Mouse (Mus musculus): ENCODE results near the gene Ank.

Ank gene

DNA sequence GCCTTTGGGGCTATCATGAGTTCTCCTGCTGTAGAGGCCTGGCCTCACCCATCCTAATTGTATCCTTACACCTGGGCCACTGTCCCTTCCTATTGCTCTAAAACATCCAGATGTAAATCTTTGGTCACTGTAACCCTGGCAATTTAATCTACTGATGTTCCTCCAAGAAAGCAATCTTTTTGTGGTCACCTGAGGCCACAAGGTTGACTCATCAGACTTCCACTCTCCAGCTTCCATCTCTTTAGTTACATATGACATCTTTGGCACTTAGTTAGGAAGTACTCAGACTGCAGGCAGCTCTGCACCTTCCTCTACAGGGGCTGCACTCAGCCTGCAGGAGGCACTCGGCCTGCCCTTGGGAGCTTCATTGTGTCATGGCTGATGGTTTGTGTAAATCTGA is 110.4 kb downstream of the Ank start:
- DNase-seq = no peak

- peak; percentile 92 for DNase-seq
These were observed 111.7 kb downstream of the Ank start for GRCm38 (mm10) chr15:27577915-27578780.

DNA sequence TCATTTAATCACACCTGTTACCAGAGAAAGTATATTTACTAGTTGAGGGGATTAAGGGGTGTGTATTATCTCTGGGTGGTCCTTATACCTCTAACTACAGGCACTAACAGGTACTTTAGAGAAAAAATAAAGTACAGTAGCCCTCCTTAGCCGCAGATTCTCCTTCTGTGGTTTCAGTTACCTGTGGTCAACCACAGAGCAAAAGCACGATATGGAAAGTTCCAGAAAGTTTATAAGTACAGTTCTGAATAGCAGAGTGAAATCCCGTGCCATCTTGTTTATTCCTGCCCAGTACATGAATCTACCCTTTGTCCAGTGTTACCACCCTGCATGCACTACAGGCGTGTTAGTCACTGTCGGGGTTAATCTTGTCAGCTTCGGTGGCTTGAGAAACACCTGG is 112.4 kb downstream of the Ank start:
- DNase-seq = no peak

DNA sequence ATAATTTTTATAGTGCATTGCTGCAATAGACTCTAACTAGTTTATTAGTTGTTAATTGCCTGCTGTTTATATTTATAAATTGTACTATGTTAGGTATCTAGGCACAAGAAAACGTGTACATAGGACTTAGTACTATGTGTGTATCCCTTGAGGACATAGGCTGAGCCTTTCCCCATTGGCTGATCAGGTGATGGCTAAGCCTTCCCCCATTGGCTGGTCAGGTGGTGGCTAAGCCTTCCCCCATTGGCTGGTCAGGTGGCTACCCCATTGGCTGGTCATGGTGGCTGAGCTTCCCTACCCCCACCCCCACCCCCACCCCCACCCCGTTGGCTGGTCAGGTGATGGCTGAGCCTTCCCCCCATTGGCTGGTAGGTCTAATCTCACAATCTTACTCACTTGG is 113.4 kb downstream of the Ank start:
- DNase-seq = no peak

GRCm38 (mm10) chr15:27580771-27581170 is 114.3 kb downstream of the Ank start:
- peak; percentile 98 for DNase-seq

DNA sequence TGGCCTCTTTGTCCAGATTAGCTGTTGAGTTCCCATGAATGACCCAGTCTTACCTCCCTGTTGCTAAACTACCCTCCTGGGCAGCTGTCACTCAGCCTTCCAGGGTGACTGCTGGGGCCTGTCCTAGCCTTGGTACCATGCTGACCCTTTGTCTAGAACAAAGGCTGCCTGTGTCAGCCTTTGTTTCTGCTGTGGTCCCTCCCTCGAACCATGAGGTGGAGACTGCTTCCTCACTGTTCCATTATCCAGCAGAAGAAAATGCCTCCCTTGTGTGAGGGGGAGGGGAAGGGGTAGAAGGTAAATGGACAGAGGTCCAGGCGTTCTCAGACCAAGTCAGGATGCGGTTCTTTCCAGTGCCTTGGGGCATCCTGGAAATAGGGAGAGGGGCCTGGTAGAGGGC is 115.2 kb downstream of the Ank start:
- DNase-seq = no peak

- no peak for DNase-seq
These were observed 116.0 kb downstream of the Ank start for GRCm38 (mm10) chr15:27582428-27582827.

DNA sequence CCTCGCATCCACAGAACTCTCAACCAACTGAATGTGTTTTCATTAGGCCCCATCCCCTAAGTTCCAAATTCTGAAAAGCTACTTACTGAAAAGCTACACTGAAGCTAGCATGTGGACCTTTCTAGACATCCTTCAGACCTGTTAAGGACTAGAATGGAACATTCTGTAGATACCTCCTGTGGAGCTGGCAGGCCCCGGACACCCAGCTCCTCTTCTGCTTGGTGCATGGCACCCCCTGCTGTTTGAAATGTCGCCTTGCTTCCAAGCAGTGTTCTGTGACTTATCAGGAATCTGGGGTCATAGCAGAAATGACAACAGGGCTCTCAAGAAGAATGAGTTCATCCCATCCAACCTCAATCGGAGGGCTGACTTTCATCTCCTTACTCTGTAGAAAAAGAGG is 116.6 kb downstream of the Ank start:
- DNase-seq = peak; percentile 94

DNA sequence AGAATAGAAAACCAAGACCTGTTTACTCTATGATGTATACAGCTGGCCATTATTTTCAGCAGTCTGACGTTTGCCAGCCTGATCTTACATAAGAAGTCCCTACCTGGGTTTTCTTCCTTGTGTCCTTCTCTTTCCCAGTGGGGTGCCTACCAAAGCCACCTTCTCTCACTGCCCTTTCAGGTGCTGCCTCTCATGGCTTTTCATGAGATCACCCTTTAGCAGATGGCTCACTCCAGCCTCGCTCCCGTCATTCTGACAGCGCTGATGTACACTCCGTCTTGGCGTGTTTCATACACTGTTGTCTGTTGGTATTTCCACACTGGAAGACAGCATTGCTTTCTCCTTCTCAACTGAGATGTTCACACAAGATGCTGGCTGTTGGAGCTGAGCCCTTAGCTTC is 117.1 kb downstream of the Ank start:
- no peak for DNase-seq

GRCm38 (mm10) chr15:27585466-27586092 is 119.1 kb downstream of the Ank start:
- DNase-seq = no peak

- DNase-seq = no peak
These were observed 119.6 kb downstream of the Ank start for GRCm38 (mm10) chr15:27586093-27586480.

DNA sequence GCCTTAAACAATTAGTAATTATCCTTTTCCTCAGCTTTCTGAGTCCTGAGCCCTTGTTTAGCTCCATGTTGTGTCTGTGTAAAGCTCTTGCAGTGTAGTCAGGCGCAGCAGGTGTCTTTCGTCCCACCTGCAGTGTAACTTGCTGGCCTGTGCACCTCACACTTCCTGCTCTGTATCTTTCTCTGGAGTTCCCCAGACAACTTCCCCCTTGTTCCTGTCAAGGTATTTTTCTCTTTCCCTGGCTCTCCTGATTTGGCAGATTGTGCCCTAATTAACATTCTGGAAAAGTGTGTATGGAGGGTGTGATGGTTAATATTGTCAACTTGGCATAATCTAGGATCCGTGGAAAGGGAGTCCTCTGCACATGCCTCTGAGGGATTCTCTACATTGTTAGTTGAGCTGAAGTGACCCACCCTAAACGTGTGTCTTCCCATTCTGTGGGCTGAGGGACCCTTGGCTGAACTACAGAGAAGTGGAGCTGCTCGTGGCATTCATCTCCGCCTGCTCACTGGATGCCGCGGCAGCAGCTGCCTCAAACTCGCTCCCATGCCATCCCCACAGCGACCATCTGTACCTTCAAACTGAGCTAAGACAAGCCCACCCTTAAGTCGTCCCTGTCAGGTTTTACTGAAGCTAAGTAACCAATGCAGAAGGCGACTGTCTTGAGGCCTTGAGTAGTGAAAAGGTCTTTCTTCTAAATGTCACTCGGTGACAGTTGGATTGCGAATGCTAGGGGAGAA is 121.8 kb downstream of the Ank start:
- DNase-seq = no peak

GRCm38 (mm10) chr15:27590812-27591211 is 124.3 kb downstream of the Ank start:
- DNase-seq = peak; percentile 92

- no peak for DNase-seq
These were observed 126.3 kb downstream of the Ank start for GRCm38 (mm10) chr15:27592620-27593320.

DNA sequence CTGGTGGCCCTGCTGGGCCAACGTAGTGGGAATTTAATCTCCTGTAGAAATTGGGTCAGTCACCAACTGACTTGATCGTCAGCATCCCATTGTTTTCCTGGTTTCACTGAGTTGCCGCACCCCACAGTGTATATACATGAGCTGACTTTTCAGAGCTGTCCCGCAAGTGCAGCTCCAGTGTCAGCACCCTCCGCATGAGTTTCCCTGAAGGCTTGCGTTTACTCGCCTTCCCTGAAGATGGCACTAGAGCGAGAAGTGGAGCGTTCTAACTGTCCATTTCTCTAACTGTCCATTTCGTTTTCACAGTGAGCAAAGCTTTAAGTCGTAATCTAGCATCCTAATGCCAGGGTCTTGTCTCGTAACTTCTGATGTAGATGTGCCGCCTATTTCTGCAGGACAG is 127.2 kb downstream of the Ank start:
- DNase-seq = peak; percentile 91

DNA sequence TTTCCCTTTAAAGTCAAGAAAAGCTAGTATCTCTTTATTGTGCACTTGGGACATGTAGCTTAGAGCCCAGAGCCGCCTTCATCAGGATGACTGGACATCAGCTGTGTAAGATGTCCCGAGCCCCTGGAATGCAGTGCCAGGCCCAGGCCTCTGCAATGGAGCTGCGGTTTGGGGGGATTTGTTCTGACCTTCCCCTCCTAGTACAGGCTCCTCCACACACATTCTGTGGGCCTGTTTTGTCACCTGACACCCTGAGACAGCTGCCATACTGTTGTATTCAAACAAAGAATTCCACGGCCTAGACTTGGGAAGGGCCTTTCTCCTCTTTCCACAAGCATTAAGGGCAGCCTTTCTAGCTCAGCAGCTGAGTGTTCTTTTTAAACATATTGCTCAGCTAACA is 128.5 kb downstream of the Ank start:
- no peak for DNase-seq

DNA sequence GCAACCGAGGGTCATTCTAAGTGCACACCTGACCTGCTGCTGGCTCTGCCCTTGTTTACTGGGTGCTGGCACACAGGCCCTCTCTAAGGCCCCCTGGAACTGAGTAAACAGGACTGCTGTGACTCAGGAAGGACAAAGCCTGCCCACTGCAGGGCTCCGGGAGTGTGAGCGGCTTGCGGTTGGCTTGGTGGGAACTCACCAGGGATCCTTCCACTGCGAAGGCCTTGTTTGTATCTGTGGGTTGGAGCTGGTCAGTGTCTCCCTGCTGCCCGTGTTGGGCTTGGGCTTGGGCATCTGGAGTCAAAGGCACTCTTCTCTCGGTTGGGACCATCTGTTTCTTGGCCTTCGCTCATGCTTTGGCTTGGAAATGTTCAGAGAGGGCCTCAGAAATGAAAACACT is 129.1 kb downstream of the Ank start:
- DNase-seq = peak; percentile 86

- DNase-seq = peak; percentile 96
These were observed 130.1 kb downstream of the Ank start for GRCm38 (mm10) chr15:27596463-27597140.

GRCm38 (mm10) chr15:27597516-27597915 is 131.0 kb downstream of the Ank start:
- DNase-seq = no peak

- peak; percentile 84 for DNase-seq
These were observed 132.4 kb downstream of the Ank start for GRCm38 (mm10) chr15:27598786-27599385.

DNA sequence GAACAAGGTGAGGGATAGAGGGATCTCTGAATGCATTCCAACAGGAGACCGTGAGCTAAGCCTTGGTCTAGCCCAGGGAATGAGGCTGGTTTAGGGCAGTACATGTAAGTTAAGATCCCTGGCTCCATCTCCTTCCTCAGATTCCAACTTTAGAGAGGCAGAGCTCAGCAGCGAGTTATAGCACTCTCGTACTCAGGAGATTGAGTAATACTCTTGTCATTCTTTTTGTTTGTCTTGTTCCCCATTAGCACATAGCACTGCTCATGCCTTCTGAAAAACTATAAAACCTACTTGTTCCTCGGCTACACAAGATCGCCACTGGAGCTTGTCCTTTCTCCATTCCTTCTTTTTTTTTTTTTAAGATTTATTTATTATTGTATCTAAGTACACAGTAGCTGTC is 134.0 kb downstream of the Ank start:
- no peak for DNase-seq

GRCm38 (mm10) chr15:27604558-27604957 is 138.1 kb downstream of the Ank start:
- DNase-seq = no peak

Measured in heart, adult 11 months (tissue).